Mouse (Mus musculus): ENCODE data around the gene Prkn.

Gene Prkn

DNA sequence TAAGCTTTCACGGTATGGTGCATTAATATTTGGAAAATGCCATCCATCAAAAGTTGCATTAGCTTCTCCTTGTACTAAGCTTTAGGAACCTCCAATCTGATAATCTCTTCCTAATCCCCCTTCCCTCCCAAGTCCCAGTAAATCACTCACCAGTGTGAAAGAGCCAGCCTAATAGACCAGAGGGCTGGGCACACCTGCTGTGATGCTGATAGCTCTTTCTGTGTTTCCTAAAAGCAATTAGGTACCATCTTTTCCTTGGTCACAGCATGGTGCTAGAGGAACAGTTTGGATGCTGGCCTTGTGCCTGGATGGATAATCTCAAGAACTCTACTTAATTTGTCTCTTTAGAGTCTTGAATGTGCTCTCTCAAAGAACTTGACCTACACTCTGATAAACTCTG lies 287.0 kb downstream of the Prkn start:
- DNase-seq (ENCODE audit: low spot score): no peak

DNA sequence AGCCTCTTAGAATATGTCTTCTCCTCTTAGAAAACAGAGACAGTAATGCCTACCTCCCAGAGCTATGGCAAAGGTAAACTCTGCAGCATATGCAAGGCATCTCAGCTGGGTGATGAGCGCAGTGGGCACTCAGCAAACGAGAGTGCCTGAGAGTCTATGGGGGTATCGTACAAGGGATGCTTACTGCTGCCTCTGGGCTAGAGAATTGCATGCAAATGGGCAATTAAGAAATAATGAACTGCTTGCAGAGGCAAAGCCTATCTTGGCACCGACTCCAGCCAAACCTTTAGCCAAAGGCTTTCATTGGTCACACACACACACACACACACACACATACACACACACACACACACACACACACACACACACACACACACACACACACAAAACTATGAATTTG lies 290.7 kb downstream of the Prkn start:
- no peak for DNase-seq (ENCODE audit: low spot score)

DNA sequence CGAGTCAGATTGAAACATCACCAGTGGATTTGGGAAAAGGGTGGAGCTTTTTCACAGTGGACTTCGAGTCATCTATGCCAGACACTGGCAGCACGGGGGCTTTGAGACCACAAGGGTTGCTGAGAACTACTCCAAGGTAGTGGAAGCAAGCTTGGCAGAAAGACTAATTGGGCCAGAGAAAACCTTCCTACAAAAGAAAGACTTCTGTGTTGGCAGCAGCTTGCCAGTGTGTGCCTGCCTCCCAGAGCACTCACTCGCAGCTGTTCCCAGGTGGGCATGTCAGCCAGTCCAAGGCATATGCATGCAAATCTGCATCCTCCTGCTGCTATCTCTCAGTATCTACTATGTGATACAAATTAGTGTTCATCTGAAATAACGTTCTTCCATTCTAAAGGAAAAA lies 302.1 kb downstream of the Prkn start:
- no peak for DNase-seq (ENCODE audit: low spot score)

DNA sequence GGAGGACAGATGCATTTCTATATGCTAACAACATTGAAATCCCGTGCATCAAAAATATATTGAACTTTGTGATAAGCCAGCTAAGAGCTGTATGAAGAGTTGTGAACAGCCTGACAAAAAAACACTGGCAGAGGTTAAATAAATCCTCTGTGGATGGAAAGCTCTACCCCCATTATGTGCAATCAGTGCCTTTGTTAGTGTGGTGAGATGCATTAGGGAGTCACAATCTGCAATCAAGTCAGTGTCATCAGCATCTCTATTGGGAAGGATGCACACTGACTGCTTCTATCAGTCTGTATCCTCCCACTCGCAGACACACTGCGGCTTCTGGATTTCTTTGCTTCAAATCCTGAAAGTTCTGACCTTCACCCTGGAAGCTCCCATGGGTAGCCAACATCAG lies 315.9 kb downstream of the Prkn start:
- DNase-seq (ENCODE audit: low spot score): no peak

DNA sequence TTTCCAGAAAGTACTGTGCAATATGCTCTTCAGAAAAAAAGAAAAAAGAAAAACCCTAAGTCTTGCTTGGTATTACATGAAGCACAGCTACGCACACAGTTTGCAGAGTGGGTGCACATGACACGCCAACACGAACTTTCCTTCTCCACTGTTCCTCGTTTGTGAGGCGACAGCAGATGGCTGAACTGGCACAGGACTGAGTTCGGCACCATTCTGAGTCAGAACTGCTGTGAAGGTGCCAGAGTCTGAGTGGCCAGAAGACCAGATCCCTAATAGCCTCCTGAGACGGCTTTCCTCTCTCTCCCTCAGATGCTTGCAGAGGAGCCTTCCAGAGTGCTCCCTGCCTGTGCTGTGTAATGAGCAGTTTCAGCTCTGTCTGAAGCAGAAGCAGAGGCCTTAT lies 317.4 kb downstream of the Prkn start:
- DNase-seq (ENCODE audit: low spot score): no peak

DNA sequence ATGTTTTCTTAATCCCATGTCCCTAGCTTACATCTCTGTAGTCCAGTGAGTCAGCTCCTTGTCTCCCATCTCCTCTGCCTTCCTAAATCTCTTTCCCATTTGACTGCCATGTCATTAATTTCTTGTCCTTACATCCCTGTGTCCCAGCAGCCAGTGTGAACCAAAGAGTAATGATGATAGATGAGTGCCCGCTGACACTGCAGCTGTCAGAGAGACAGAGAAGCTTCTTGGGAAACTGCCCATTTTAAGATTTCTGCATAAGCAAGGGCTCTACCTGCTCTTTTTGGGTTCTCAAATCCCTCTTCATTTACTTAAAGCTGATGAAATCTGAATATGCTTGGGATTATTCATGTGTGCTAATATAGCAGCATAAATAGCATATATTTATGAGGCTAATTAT lies 321.3 kb downstream of the Prkn start:
- DNase-seq (ENCODE audit: low spot score): no peak

DNA sequence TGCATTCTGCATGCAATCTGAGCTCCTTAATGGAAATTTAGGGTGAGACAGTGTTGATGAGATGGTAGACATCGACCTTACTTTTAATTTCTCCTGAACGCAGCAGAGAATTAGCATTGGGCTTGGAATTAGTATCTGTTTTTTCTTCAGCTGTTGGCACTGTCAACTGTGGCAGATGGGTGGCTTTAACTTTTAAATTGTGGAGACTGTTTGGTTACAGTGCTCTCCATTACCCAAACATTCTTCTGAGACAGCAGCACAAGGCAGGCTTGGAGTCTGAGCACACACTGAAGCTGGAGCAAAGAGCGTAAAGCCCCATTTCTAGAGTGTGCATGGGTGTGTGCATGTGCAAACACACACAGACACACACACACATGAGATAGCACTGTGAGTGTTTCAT lies 322.6 kb downstream of the Prkn start:
- no peak for DNase-seq (ENCODE audit: low spot score)

DNA sequence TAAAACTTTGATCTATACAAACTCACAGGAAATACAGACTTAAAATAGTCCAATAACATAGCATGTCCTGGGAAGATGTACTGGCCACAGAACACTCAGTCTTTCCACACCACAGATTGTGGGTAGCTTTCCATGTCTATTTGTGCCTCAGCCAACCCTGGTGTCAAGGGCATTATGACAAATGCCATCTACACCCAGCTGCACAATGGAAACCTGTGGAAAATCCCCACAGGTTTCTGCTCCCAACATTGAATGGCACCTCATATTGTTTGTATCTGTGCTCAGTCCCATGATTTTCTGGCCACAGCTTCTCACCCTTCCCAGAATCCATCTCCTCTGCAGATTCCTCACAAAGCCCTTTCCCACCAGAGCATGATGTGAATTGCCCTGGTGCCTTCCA lies 347.2 kb downstream of the Prkn start:
- no peak for DNase-seq (ENCODE audit: low spot score)

DNA sequence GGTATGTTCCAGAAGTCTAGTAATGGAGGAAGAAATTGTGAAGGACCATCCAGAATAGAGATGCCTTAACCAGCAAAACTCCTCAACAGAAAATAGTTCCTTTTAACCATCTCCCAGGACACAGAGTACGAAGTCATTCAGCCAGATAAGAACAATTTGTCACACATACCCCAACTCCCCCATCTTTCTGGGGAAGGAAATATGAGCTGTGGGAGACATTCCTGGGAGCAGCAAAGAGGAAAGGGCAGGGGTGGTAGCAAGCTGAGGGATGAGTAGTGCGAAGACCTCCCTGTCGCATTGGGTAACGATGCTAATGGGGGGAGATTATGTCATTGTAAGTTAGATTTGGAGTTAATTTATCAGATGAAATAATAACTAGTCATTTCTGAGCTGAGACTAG lies 348.3 kb downstream of the Prkn start:
- DNase-seq (ENCODE audit: low spot score): no peak

DNA sequence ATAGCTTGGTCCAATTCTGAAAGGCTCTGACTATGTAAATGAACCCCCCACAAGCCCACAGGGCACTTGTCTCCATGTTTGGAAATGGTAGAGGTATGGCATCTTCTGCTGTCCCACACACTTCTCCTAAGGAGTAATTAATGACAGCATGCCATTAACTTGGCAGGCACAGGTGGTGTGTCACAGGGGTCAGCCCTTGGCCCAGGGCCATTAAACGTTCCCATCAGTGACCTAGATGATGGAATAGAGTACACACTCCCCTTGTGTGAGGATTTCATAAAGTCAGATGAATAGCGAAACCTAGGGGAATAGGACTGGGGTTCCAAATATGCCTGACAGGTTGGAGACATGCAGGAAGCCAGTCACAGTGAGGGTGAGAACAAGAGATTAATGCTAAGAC lies 350.1 kb downstream of the Prkn start:
- no peak for DNase-seq (ENCODE audit: low spot score)

DNA sequence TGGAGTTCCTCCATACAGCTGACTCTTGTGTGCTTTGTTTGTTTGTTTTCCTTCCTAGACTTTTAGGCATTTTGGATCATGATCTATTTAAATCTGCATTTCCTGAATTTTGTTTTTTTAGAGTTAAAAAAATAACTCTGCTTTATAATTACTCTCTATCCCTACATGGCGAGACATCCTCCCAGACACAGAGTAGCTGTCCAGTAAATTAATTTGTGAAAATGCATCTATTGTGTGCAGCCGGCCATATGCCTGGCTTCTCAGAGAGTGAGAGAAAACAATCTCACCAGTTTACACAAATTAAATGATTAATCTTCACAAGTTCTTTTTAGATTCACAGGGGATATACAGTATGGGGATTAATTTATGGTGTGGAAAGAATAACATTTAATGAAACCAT lies 357.9 kb downstream of the Prkn start:
- DNase-seq (ENCODE audit: low spot score): no peak

DNA sequence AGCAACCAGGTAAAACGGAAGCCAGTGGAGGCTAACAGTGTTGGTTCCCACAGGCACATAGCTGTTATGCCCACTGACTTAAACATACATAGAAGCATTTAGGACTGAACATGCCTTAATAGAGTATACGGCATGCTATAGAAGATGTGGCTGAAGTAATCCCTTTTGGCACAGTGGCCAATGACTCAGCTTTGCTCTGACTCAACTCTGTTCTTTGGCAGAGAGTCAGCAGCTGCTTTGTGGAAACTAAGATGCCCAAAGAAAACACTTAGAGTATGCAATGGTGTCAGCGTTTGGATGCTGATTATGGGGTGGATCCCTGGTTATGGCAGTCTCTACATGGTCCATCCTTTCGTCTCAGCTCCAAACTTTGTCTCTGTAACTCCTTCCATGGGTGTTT lies 368.9 kb downstream of the Prkn start:
- DNase-seq (ENCODE audit: low spot score): peak; percentile 31

DNA sequence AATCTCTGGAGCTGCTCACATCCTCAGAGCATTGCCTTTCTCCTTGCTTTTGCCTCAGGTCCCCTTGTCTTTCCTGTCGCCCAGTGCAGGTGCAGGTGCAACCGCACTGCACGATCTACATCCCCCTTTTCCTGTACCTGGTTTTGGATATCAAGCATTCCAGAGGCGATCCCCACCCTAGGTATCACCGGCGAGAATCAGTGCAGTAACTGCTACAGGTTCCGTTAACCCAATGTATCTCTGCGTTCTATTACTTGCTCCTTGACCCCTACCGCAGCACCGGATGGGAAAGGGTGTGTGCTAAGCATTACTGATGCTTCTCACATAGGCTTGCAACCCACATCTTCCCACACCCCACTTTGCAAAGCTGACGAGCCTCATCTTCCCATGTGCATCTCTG lies 370.8 kb downstream of the Prkn start:
- DNase-seq (ENCODE audit: low spot score): no peak

DNA sequence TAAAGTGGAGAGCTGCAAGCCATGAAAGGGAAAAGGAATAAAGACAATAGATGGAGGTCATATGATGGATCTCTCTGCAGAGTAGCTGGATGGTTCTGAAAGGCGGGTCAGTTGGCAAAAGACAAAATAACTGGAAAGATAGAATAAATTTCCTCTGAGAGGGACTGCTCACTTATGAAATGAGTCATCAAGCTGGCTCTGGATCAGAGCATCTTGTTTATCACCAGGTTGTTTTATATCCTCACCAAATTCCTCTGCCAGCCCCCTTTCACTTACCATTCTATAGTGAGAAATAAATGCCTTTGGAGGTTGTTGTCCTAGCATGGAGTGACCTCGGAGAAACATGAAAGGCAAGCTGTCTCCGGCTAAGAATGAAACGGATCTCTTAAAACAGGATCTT lies 371.4 kb downstream of the Prkn start:
- DNase-seq (ENCODE audit: low spot score): no peak

DNA sequence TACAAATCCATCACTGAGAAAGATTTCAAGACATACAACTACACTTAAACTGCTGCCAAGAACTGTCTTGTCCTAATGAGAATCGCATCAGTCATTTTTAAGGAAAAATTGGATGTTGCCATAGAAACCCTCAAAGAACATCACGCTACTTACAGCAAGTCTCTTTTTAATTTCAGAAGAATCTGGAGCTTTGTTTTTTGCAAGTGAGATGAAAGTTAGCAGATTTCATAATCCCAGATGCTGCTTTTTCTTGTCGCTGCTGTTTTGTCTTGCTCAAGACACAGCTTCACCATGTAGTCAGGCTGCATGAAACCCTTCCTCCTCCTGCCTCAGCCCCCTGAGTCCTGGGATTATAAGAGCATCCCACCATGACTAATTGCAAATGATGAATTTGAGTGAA lies 373.5 kb downstream of the Prkn start:
- no peak for DNase-seq (ENCODE audit: low spot score)

DNA sequence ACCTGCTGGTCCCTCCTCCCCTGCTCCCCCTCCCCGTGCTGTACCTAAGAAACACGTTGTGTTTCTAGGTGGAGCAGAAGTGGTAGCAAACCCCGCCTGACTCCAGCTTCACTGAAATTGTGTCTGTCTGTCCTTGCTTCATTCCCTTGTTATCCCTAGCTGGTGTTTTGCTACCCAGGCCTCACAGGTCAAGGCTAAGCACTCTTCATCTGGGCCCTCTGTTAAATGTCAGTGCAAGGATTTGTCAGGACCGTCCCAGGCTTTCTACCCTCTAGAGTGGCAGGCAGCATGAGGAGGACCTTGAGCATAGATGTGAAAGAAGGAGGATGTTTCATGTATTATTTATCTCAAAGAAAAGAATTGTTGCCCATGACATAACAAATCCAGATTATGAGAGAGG lies 388.8 kb downstream of the Prkn start:
- DNase-seq (ENCODE audit: low spot score): no peak

DNA sequence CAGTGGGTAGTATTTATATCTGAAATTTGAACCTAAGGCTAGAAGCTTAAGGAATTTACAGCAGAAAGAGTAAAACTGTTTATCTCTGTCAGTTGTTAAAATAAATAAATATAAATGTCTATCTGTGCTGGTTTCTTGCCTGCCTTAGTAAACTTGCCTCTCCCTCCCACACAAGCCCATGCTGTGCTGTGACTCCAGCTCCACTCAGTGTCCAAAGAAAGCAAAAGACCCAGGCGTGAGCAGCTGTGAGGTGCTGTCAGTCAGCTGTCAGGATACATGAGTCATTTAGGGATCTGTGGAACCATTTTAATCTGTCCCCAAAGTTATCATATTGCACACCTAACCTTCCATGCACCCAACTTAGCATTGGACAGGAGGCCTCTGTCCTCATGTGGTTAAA lies 389.2 kb downstream of the Prkn start:
- DNase-seq (ENCODE audit: low spot score): no peak

DNA sequence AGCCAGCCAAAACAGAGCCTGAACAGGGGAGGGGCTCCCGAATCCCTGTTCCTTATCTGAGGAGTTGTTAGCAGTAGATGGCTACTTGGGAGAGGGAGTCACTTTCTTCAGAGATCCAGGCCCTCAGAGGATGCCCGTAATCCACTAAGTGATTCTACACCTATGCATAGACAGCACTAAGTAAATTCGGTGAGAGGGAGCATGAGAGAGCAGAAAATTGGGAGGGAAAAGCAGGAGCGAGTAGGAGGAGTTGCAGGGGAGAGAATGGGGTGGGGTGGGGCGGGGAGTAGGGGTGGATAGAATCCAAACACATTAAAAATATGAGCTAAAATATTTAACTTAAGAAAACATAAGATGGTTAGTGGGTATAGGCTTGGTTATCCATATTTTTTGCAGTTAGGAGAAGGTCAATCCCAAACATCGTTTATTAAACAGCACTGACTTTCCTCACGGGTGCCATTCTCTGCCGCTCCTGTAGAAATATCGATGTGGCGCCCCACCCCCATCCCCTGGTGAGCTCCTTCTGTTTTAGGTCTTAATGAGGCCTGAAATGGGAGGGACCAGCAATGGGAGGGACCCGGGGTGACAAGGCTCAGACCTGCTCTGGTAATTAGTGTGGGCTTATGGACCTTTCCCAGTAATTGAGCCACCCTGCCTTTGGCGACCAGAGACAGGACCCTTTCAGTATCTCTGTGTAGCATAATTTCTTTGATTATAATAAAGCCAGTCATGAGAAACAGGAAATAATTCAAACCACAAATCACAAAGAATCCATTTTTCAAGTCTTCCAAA lies 390.6 kb downstream of the Prkn start:
- DNase-seq (ENCODE audit: low spot score): no peak

DNA sequence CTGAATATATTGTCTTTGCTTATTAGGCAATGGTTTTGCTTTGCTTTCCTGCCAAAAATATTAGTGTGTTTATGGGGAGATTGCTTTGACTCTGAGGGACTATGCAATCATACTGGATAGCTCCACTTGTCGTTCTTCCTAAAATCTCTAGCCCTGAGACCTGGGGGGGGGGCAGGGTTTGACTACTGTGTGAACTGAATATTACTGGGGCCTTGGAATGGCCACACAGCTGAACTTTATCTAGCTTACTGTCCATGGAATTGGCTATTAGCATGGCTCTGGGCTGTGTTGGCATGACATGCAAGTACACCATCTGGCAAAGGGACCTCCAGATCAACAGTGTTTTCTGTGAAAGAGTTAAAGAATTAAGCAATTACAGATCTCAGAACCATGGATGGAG lies 395.1 kb downstream of the Prkn start:
- no peak for DNase-seq (ENCODE audit: low spot score)

DNA sequence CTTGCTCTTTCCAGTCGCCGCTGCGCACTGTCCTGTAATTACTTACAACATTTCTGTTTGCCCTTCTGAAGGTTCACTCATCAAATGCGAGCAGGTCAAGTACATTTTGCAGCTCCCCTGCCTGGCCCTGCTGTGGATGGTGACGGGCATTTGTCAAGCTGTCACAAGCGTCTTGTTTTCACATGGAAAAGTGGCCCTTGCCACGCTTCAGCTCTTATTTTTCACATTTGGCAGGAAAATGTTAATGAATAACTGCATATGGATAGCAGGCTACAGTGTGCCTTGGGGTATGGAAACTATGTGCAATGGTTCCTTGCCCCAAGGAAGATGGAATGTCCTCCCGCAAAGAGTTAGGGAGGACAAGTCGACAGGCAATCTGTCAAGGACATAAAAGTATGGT lies 404.9 kb downstream of the Prkn start:
- no peak for DNase-seq (ENCODE audit: low spot score)

DNA sequence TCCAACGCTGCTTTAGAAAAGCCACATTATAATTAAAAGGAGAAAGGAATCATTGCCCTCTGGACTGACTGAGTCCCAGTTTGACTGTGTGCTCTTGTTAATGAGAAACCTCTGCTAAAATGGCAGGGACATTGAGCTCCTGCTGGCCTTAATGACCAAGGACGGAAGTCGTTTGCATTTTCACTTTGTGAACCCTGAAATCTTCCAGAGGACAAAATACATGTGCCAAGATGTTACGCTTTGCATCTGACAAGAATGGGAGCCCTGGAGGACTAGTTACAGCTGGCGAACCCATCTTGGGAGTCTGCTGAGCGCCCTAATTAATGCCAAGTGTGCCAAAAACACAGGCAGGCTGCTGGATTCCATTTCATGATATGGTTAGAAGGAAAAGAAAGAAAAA lies 409.0 kb downstream of the Prkn start:
- DNase-seq (ENCODE audit: low spot score): no peak

DNA sequence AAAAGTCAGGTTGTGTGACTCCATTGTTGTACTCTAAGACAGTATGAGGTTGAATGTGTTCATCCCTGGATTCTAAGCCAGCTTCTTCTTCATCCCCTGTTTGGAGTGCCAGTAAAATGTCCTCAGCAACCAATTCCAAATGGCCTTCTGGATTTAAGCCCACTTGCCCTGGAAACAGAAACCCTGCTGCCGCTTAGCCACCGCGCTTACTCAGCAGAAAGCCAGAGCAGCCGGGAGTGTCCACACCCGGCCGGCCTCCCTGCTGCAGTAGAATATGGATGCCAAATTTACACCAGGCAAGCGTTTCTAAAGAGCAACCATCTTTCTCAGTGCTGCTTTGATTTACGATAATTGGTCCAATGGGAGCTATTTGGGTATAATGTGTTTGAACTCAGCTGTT lies 420.5 kb downstream of the Prkn start:
- no peak for DNase-seq (ENCODE audit: low spot score)

DNA sequence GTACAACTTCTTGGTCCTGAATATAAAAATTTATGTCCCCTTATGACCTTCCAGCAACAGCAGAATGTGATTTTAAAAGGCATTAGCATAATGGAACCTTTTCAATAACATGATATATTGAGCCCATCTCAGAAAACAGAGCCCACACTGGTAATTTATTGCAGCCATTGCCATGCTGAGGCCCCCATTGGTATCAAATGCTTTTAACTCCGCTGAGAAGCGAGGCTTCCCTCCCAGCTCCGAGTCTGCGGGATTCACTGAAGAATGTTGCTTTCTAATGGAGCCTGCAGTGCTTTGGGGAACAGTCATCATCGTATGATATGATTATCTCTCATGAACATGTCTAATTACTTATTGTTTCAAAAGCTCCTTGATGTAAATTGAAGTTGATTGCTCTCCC lies 421.5 kb downstream of the Prkn start:
- DNase-seq (ENCODE audit: low spot score): no peak

DNA sequence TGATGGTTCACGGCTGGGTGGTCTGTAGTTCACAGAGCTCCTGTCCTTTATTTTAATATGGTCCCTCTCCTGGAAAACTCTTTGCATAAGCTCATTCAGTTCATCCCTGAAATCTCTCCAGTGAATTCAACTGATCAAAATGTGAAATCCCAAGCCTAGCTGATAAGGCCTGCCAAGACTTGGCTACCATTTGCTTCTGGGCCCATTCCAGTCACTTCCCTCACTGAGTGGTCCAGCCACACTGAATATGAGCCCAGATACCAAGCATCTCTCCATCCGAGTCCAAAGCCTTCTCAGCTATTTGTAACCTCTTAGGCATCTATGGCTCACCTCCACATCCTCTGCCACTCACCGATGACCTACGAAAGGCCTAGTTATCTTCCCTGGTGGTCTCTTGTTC lies 427.8 kb downstream of the Prkn start:
- DNase-seq (ENCODE audit: low spot score): no peak

DNA sequence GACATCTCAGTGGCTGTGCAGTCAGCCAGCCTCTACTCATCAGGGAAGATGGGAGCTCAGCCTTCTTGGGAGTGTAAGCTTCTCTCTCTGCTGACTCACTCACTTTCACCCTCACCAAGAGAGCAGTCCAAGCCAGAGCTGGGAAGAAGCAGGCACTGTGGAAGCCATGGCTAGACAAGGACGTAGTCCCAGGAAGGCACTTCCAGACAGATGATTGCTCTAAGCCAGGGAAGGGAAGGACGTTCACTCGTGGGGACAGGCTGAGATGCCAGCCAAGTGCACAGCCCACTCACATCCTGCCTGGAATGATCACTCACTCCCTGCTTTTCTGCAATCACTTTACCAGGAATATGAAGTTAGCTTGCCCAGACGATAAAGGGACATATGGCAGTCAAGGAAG lies 430.0 kb downstream of the Prkn start:
- no peak for DNase-seq (ENCODE audit: low spot score)
